Mouse (Mus musculus): ENCODE data around the gene Tbx18.

- TF ChIP-seq TAL1 (IDR thresholded peaks at IDR 0.05; ENCODE audit: low read length) (no peak), GATA1 (IDR thresholded peaks at IDR 0.05; ENCODE audit: low read length) (no peak)
Measured at GRCm38 (mm10) chr9:87702267-87702666, 28.8 kb downstream of the Tbx18 start.

Data from erythroblast, embryonic 14.5 days (primary cell).